Comparison of ENCODE assay signal across 26 mouse cellular contexts in genomic region chr2:16459490-16459889, GRCm38 (mm10).
DNase-seq lines count a peak whose midpoint lies in the region; ATAC-seq lines count a peak whose summit lies in the region.
"Had no signal": no experiment of that assay in that cellular context is flagged by ENCODE, and none has a peak within 500 bp of the region (broad histone marks: within the 10 kb centered on the region; RNA-seq: fewer than 3 reads in every experiment).

No protein-coding gene starts in this region.

- no peaks in the 10 kb centered on the region for H3K36me3 ChIP-seq in forebrain, embryonic 16.5 days (ENCODE audit: control insufficient read depth, insufficient read depth)
- no peaks in the 10 kb centered on the region for H3K36me3 ChIP-seq in forebrain, embryonic 10.5 days (replicated peaks)
- H3K36me3 ChIP-seq in hindbrain, embryonic 16.5 days (ENCODE audit: control insufficient read depth, insufficient read depth, low read length): no peaks in the 10 kb centered on the region
- H3K36me3 ChIP-seq in hindbrain, embryonic 10.5 days: no peaks in the 10 kb centered on the region
- H3K36me3 ChIP-seq: hindbrain, embryonic 13.5 days; intestine, embryonic 15.5 days; limb, embryonic 13.5 days; liver, embryonic 12.5 days; midbrain, embryonic 12.5 days had no signal

- H3K4me3 ChIP-seq in forebrain, embryonic 16.5 days (replicated peaks; ENCODE audit: low read length): no peak overlapping the region
- no peak overlapping the region for H3K4me3 ChIP-seq in forebrain, embryonic 10.5 days
- H3K4me3 ChIP-seq in hindbrain, embryonic 16.5 days (ENCODE audit: low read length): no peak overlapping the region
- H3K4me3 ChIP-seq in hindbrain, embryonic 10.5 days: no peak overlapping the region
- H3K4me3 ChIP-seq: forebrain, embryonic 13.5 days; hindbrain, embryonic 13.5 days; intestine, embryonic 15.5 days; layer of hippocampus, adult 2 months; limb, embryonic 13.5 days; liver, embryonic 12.5 days; midbrain, embryonic 12.5 days had no signal

- 13% methylated on average over 1 of the region's 1 CpGs for WGBS in forebrain, embryonic 16.5 days
- WGBS in forebrain, embryonic 10.5 days: 78% methylated on average over 1 of the region's 1 CpGs
- 65% methylated on average over 1 of the region's 1 CpGs for WGBS in hindbrain, embryonic 16.5 days
- WGBS in hindbrain, embryonic 10.5 days: 67% methylated on average over 1 of the region's 1 CpGs

- H3K9me3 ChIP-seq in forebrain, embryonic 16.5 days (ENCODE audit: control insufficient read depth, low read length): no peaks in the 10 kb centered on the region
- H3K9me3 ChIP-seq in forebrain, embryonic 10.5 days: no peaks in the 10 kb centered on the region
- no peaks in the 10 kb centered on the region for H3K9me3 ChIP-seq in hindbrain, embryonic 16.5 days (ENCODE audit: control insufficient read depth, low read length)
- H3K9me3 ChIP-seq in hindbrain, embryonic 10.5 days: no peaks in the 10 kb centered on the region
- H3K9me3 ChIP-seq: forebrain, embryonic 13.5 days; hindbrain, embryonic 13.5 days; intestine, embryonic 15.5 days; limb, embryonic 13.5 days; liver, embryonic 12.5 days; midbrain, embryonic 12.5 days had no signal

- ATAC-seq in forebrain, embryonic 16.5 days: 0 out of 2 replicates have a peak, but pooled peaks have one; percentile 33
- ATAC-seq in hindbrain, embryonic 16.5 days: 0 out of 2 replicates have a peak, but pooled peaks have one; percentile 50
- ATAC-seq: forebrain, embryonic 13.5 days; intestine, embryonic 15.5 days; liver, embryonic 12.5 days had no signal

- H3K27ac ChIP-seq in forebrain, embryonic 16.5 days (ENCODE audit: low read length): no peak overlapping the region
- no peak overlapping the region for H3K27ac ChIP-seq in forebrain, embryonic 10.5 days
- H3K27ac ChIP-seq in hindbrain, embryonic 16.5 days (ENCODE audit: low read depth, low read length): no peak overlapping the region
- H3K27ac ChIP-seq in hindbrain, embryonic 10.5 days: no peak overlapping the region
- H3K27ac ChIP-seq: forebrain, embryonic 13.5 days; hindbrain, embryonic 13.5 days; intestine, embryonic 15.5 days; layer of hippocampus, adult 2 months; limb, embryonic 13.5 days; liver, embryonic 12.5 days; midbrain, embryonic 12.5 days; stomach, postnatal 0 days had no signal

- H3K27me3 ChIP-seq in forebrain, embryonic 16.5 days (replicated peaks; ENCODE audit: control insufficient read depth, insufficient read depth, low read length): no peaks in the 10 kb centered on the region
- no peaks in the 10 kb centered on the region for H3K27me3 ChIP-seq in forebrain, embryonic 10.5 days (ENCODE audit: poor library complexity, severe bottlenecking)
- H3K27me3 ChIP-seq in hindbrain, embryonic 16.5 days (replicated peaks; ENCODE audit: control insufficient read depth, insufficient read depth, low read length): no peaks in the 10 kb centered on the region
- H3K27me3 ChIP-seq in hindbrain, embryonic 10.5 days (ENCODE audit: insufficient read depth, poor library complexity, severe bottlenecking): no peaks in the 10 kb centered on the region
- H3K27me3 ChIP-seq: CH12.LX; forebrain, embryonic 13.5 days; hindbrain, embryonic 13.5 days; intestine, embryonic 15.5 days; limb, embryonic 13.5 days; liver, embryonic 12.5 days; midbrain, embryonic 12.5 days had no signal

- no peak overlapping the region for H3K9ac ChIP-seq in forebrain, embryonic 16.5 days (replicated peaks; ENCODE audit: low read depth, low read length)
- no peak overlapping the region for H3K9ac ChIP-seq in hindbrain, embryonic 16.5 days (ENCODE audit: low read depth, low read length)
- H3K9ac ChIP-seq: forebrain, embryonic 13.5 days; hindbrain, embryonic 13.5 days; intestine, embryonic 15.5 days; limb, embryonic 13.5 days; liver, embryonic 12.5 days; midbrain, embryonic 12.5 days had no signal

- DNase-seq in forebrain, embryonic 10.5 days (ENCODE audit: extremely low spot score, low spot score): no peak
- DNase-seq in hindbrain, embryonic 10.5 days (ENCODE audit: low spot score): no peak
- DNase-seq in Muller cell, postnatal 12 days (ENCODE audit: inconsistent ontology term): peak; percentile 55
- DNase-seq in brain, adult 2 months (ENCODE audit: low read depth, low spot score): peak; percentile 60
- no peak for DNase-seq in lung, postnatal 36 days
- no peak for DNase-seq in adrenal gland, adult 18-20 months (ENCODE audit: low spot score in 2 of 2)
- DNase-seq: adrenal gland, postnatal 36 days; B cell, adult 2 months; cerebellum, adult 2 months; heart, postnatal 10 days; kidney, postnatal 25 days; lung, adult 2 months; lung, postnatal 14 days; right cerebral cortex, postnatal 14 days; thymus, adult 2 months had no signal

- H3K4me2 ChIP-seq in forebrain, embryonic 16.5 days (ENCODE audit: low read length): no peak overlapping the region
- H3K4me2 ChIP-seq in hindbrain, embryonic 16.5 days (ENCODE audit: low read length): no peak overlapping the region
- H3K4me2 ChIP-seq: forebrain, embryonic 13.5 days; hindbrain, embryonic 13.5 days; intestine, embryonic 15.5 days; limb, embryonic 13.5 days; liver, embryonic 12.5 days; midbrain, embryonic 12.5 days had no signal

- H3K4me1 ChIP-seq in forebrain, embryonic 16.5 days (replicated peaks; ENCODE audit: control insufficient read depth, insufficient read depth, low read length): no peaks in the 10 kb centered on the region
- H3K4me1 ChIP-seq in forebrain, embryonic 10.5 days: no peaks in the 10 kb centered on the region
- H3K4me1 ChIP-seq in hindbrain, embryonic 16.5 days (ENCODE audit: control insufficient read depth, insufficient read depth, low read depth, low read length): no peaks in the 10 kb centered on the region
- no peaks in the 10 kb centered on the region for H3K4me1 ChIP-seq in hindbrain, embryonic 10.5 days (replicated peaks)
- H3K4me1 ChIP-seq: forebrain, embryonic 13.5 days; intestine, embryonic 15.5 days; liver, embryonic 12.5 days; midbrain, embryonic 12.5 days had no signal

Comparison
In these comparisons a context has a peak if more than half of its experiments do, and no peak if none do; other contexts are left out.
1. DNase-seq: peak in Muller cell, postnatal 12 days (single experiment) and brain, adult 2 months (single experiment); none in forebrain, embryonic 10.5 days (single experiment), hindbrain, embryonic 10.5 days (single experiment), lung, postnatal 36 days (single experiment) and adrenal gland, adult 18-20 months (0 of 2).